Mouse (Mus musculus) small intestine, adult 2 months (tissue): Measurements from ENCODE around the gene Mki67.

Experiments used
- CTCF ChIP-seq: fragments of 200-500 bp; IDR thresholded peaks from 2 replicates; pipeline ENCODE4 v1.5.1; 2012; ENCODE audit warnings: low read depth, mild to moderate bottlenecking, control low read depth, inconsistent platforms, low read length, moderate library complexity, mixed read lengths; ENCODE audit not compliant: insufficient replicate concordance, insufficient read length; ENCODE audit errors: extremely low read depth
- POLR2A ChIP-seq: fragments of 200-500 bp; IDR thresholded peaks from 2 replicates; pipeline ENCODE4 v1.6.1; 2012; ENCODE audit warnings: low read depth, mild to moderate bottlenecking, control low read depth, inconsistent platforms, low read length, moderate library complexity

- TF ChIP-seq POLR2A (no peak), CTCF (no peak)
These were observed 2.8 kb downstream of the Mki67 start for GRCm38 (mm10) chr7:135713326-135713725.
